Mouse (Mus musculus): ENCODE measurements at regions not wholly inside any gene's neighbourhood (a gene's known extent, or its start where the extent isn't known, plus 50 kb on each side); places are given as distances from the start of the nearest gene placed in this dataset.

DNA sequence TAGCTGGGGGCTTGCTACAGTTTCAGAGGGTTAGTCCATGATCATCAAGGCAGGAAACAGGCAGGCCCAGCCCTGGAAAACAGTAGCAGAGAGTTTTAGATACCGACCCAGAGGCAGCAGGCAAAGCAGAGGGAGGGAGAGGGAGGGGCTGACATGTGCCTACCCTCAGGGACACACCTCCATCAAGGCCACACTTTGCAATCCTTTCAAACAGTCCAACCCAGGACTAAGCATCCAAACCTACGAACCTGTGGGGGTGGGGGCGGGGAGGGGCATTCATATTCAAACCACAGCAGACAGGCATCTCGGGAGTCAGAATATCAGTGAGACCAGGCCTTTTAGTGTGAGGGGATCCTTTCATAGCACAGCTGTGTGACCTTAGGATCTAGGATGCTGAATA lies 103.2 kb downstream of the Fam168b start:
- peak in 1 of 2 experiments; percentile 40 for DNase-seq (ENCODE audit: low spot score in 2 of 2)

DNA sequence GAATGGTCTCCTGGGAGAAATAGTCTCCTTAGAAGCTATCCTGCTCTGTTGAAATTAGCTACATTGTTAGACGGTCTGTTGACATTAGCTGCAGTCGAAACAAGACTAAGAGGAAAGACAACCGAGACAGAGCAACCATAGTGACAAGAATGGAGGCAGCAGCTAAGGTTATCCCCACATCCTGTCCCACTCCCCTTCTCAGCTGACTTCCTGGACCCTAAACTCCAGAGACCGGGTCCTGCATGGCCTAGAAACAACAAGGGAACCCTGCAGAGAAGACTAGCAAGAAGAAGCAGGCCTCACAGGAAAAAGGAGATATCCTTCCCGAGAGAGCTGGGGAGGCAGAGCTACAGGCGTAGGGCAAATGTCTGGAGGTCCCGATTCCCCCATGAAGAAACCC lies 102.0 kb downstream of the Fam168b start:
- DNase-seq (ENCODE audit: low spot score in 2 of 2) = peak in 1 of 2 experiments; percentile 29

DNA sequence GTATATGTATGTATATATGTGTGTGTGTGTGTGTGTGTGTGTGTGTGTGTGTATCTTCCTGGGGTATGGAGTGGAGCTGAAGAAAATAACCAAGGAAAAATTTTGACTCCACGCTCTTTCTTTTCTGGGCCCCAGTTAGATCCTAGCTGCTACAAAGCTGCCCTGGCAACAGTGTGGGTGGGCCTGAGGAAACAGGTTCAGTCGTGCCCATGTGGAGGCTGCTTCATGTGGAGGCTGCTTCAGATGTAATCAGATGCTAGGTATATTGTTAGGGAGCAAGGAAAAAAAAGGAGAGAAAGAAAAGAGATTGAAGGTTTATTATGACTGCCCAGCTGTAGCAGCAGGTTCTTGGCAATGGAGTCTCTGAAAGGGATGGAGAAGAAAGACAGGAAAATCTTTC lies 100.6 kb downstream of the Fam168b start:
- DNase-seq (ENCODE audit: low spot score in 2 of 2) = peak in 1 of 2 experiments; percentile 13

DNA sequence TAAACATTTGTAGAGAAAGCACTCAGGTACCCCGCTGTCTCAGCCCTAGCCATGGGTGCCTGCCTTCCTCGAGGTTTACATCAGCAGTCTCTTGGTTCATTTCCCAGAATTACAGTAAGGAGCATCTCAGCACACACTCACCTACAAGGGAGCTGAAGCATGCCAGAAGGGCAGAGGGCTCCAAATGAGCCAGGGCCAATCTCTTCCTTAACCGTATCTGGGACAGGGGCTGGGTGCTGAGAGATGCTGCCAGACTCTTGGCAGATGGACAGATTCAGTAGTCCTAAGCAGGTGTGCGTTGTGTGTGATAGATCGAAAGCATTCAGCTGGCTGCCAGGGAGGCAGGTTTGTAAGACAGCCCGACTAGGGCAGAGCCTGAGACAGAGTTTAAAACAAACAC lies 97.0 kb downstream of the Fam168b start:
- peak in 1 of 2 experiments; percentile 44 for DNase-seq (ENCODE audit: low spot score in 2 of 2)

DNA sequence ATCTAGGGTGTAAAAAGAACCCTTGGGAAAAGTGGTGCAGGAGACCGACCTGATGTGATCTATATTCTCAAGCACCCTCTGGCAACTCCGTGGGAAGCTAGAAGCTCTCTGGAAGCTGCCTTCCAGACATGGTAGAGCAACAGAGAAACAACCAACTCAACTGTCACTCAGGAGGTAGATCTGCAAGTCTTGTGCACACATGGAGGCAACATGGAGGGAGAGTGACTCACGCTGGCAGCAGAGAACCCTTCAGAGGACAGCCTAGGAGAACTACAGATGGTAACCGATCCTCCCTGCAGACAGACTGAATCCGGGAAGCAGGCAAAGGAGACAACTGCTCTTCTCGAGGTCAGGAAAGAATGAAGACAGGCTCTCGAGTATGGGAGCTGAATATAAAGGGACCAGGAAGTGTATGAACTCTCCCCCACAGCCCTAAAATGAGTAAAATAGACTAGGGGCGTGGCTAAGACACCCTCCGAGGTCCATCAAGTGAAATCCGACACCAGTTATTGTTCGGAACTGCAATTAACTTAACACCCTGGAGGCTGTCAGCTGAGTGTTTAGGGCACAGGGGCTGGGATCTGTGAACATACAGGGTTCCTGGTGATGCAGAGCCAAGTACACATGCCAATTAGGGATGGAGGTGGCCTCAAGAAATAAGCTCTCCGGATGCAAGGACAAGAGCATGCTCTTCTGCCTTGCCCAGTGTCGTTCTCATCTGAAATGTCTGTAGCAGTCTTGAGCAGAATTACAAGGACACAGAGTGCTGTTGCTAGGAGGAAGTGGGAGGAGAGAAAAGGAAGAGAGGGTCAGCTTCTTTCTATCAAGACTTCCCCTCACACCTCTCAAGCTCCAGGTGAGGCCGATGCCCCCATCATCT lies 93.5 kb downstream of the Fam168b start:
- DNase-seq (ENCODE audit: low spot score in 2 of 2) = peak in 1 of 2 experiments; percentile 46

DNA sequence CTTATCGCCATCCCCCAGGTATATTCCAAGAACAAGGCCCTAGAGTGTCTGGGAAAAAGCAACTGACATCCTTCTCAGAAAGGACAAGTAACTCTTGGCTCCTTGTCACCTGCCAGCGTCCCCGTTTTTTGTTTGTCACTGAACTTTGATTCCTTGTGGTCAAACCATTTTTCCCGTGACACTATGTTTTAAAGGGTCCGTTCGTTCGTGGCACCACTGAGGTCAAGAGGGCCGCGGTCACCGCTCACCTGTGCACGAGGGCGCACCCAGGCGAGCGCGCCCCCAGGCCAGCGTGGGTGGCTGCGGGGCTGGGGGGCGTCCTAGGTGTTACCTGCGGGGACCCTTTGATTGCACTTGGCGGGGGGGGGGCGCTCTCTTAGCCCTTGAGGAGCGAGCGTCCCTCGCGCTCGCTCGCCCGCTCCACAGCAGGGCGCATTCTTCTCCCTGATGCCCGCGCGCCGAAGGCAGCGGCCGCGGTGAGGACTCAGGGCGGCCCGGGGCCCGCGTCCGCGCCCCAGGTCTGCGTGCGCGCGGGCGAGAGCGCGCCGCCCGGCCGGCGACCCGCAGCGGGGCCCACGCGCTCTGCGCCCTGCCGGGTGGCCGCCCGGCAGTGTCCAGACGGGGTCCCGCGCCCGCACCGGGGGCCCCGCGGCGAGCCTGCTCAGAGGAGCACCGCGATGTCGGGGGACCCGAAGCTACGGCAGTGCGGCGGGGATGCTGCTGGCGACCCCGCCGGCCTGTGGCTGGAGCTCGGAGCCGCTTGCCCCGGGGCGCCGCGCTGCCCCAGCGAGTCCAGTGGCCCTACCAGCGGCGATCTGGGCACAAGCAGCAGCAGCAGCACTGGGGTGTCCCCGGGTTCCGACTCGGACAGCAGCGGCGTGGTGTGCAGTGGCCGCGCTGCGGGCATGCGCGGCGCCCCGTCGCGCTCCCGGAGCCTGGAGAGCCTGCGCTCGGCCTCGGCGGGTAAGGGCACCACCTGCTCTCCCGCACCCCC lies 92.5 kb downstream of the Fam168b start:
- DNase-seq (ENCODE audit: low spot score in 2 of 2) = peak in 1 of 2 experiments; percentile 59

DNA sequence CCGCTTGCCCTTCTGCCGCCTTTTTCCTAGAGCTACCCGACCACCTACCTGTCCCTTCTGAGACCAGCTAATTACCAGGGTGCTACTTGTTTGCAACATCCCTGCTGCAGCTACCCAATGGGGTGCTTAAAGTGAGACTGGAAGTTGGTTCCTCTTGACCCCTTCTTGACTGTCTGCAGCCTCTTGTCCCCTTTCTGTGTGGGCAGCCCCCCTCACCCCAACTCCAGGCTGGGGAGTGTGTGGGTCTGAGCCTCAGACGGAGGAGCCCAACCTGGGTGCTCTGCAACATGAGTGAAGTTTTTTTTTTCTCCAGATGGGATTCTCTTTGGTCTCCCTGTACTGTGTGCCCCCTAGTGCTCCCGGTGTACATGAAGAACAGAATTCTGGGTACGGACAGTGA lies 91.7 kb downstream of the Fam168b start:
- DNase-seq (ENCODE audit: low spot score in 2 of 2) = no peak

DNA sequence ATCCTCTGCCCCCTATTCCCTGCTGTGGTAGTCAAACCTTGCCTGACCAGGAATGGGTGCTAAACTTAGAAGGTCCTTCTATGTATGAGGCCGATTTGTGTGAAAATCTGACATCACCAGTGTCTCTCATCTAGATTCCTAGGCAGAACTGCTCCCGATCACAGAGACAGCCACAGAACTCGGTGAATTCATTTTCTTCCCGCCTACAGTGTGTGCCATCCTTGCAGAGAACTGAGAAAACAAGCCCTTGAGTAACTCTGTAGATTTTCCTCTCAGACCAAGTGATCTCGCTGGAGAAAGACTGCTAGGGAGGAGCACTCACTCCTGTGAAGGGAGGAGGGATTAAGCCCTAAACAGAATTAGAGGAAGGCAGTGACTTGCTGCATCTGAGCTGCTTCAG lies 89.3 kb downstream of the Fam168b start:
- peak in 1 of 2 experiments; percentile 34 for DNase-seq (ENCODE audit: low spot score in 2 of 2)

DNA sequence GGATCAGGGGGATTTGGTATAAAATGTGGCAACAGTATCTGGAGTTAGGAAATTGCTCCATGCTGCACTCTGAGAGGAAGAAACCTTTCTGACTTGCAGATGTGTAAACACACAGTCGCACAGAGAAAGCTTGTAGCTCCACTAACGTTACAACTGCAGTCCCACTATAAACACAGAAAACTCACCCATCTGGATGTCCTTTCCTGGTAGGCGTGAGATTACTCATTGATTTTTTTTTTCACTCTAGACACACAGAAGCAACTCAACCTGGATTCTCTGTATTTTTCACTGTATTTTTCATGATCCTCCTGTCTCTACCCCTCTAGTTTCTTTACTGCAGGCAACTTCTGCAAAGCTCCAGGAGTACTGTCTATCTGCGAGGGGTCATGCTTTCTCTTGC lies 82.3 kb downstream of the Fam168b start:
- no peak for DNase-seq (ENCODE audit: low spot score in 2 of 2)

DNA sequence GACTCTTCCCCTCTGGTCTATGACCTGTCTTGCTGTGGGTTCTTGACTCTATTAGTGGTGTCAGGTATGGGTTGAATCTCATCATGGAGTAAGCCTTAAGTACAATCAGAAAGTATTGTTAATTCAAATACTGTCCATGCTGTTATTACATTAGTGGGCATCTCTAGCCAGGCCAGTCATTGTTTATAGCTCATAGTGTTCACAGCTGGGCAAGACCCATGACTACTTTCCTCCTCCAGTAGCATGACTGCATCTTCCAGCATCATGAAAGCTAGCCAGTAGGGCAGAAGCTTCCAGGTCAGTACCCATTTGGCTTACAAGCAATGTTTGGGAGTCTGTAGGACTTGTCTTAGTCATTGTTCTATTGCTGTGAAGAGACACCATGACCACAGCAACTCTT lies 81.4 kb downstream of the Fam168b start:
- DNase-seq (ENCODE audit: low spot score in 2 of 2) = no peak

DNA sequence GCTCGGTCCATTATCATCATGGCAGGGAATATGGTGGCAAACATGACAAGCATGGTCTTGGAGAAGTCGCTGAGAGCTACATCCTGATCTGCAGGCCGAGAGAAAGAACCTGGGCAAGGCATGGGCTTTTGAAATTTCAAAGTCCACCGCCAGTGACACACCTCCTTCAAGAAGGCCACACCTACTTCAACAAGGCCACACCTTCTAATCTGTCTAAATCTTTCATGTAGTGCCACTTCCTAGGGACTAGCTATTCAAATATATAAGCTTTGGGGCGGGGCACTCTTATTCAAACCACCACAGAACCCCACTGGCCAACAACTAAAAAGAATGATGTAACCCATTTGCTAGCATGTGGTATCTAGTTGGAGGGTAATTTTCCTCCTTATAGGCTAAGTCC lies 81.0 kb downstream of the Fam168b start:
- DNase-seq (ENCODE audit: low spot score in 2 of 2) = no peak

Measured in spleen, postnatal 4 days (tissue).